Mouse (Mus musculus): ENCODE results near the gene Dync1li1.

DNA sequence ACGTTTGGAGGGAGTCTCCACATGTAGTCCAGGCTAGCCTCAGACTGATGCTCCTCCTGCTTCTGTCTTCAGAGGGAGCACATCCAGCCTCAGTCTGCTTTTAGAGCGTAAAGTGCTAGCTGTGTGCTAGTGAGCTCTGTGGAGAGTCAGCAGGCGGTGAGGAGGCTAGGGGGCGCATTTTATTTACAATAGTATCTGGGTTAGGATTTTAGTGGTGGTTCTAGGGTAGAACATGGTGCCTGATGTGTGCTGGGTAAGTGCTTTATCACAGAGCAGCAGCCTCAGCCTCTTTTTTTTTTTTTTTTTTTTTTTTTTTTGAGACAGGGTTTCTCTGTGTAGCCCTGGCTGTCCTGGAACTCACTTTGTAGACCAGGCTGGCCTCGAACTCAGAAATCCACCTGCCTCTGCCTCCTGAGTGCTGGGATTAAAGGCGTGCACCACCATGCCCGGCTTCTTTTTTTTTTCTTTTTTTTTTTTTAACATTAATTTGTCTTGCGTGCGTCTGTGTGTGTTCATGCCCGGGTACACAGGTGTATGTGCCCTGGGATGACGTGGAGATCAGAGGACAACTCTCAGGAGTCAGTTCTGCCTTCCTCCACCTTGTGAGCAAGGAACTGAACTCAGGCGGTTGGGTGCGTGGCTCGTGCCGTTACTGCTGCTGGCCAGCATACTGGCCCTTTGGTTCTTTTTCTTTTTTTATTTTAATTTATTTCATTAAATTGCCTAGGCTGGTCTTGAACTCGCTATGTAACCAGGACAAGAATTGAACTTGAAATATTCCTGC, 11.5 kb downstream of the Dync1li1 start:
- TF ChIP-seq CTCF (IDR thresholded peaks at IDR 0.05; ENCODE audit: borderline replicate concordance, insufficient read depth, low read depth, low read length), result no peak
- no peak for TF ChIP-seq POLR2A (IDR thresholded peaks at IDR 0.05; ENCODE audit: borderline replicate concordance, insufficient read depth, low read length)

Data from cerebellum, adult 2 months (tissue).